Mouse (Mus musculus) cerebellum, postnatal 25 days (tissue): ENCODE measurements around the gene Gm1993.
"Not testable (repeated sequence)": the region's sequence is repeated elsewhere in the genome, so short reads cannot be mapped to it uniquely, and the experiment has no call there.

Experiments used
- DNase-seq, 2 experiments: peaks; one replicate each; pipeline ENCODE4 v3.0.0; 2021; ENCODE audit warnings: mixed read lengths in 2 of 2

Gene Gm1993

DNA sequence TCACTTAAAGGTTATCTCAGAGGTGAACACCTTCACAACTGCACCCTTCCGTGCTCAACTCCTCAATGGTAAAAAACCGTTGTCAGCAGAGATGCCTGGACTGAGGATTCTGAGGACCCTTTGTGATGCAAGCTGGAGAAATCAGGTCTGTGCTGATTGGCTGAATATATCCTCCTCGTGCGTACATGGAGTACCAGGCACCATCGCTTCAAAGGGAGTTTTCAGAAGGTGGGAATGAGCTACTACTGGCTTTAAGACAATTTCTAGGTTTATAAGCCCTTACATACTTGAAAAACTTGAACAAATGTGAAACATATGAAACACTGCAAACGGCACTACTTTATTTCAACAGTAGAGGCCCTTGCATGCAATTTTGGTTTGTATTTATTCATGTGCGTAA is at the start of gene Gm1993:
Gm1993 (minus strand) TSS at position 101 of the 400 bp plus-strand sequence.
- DNase-seq, result not testable (repeated sequence)
